Mouse (Mus musculus): ENCODE measurements around the gene Msl2. TPM values are rescaled to one million over a fixed set of nuclear protein-coding genes. Genes with fewer than 3 reads are reported as not detected.

Gene Msl2
- 6.0 and 6.7 TPM in 2 replicates for polyA plus RNA-seq (2015; fragmentation: Nextera tagmentation; extraction: Ambion mirVana)

DNA sequence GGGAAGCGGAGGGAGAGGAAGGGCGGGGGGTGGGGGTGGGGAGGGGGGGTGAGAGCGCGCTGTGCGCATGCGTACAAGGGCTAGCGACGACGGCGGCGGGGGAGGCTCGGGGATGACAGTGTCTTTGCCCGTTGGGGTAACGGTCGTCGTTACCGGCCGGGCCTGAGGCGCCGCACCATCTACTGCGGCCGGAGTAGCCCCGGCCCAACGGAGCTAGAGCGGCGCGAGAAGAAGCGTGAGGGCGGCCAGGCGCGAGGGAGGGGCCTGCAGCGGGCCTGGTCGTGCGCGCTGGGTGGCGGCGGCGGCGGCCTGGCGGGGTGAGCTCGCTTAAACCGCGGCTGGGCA is at the start of gene Msl2:
Gene Msl2 (plus strand): TSS at position 115 of the 345 bp plus-strand sequence.
- peak within 1 kb of the TSS; percentile 100 for H3K27ac ChIP-seq (replicated peaks)
- under 1% methylated on average over 39 of the region's 43 CpGs for WGBS
- no peaks in the 10 kb centered on the region for H3K27me3 ChIP-seq
- peaks cover 33% of the 10 kb centered on the region for H3K4me1 ChIP-seq
- no peaks in the 10 kb centered on the region for H3K9me3 ChIP-seq
- peak within 1 kb of the TSS; percentile 93 for H3K4me3 ChIP-seq
- peak; percentile 75 for ATAC-seq (replicated peaks)
- H3K4me2 ChIP-seq (replicated peaks) = peak within 1 kb of the TSS; percentile 82
- peak within 1 kb of the TSS; percentile 100 for H3K9ac ChIP-seq (replicated peaks)
- H3K36me3 ChIP-seq = no peaks in the 10 kb centered on the region

DNA sequence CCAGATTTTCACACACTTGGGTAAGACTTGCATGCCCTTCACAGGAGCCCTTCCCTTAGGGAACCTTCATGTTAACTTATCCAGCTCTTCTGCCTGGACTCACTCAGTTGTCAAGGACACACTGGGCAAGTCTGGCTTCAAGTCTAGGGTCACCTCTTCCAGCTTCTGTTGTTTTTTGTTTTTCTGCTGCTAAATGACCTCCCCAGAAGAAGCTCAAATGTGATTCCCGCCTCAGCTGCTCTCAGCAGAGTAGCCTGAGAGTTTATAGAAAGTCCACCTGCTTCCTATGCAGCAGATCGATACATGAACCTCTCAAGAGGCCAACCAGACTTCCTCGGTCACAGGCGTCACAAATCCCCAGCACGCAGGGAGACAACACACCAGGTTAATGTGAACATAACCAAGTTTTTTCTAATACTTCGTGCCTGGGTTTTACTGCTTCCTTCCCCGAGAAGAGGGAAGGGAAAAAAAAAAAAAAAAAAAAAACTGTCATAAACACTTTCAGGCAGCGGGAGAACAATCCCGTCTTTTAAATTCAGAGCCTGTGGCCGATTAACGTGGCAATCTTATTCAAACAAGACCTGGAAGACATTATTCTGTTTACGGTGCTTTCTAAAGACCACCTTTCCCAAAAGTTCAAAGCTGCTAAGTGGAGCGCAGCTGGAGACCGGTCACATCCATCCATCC is 40.0 kb upstream of the Msl2 start:
- no peak for ATAC-seq (replicated peaks)
- no peaks in the 10 kb centered on the region for H3K27me3 ChIP-seq
- H3K36me3 ChIP-seq = no peaks in the 10 kb centered on the region
- H3K27ac ChIP-seq (replicated peaks) = peak overlapping the region; percentile 98
- H3K9me3 ChIP-seq = no peaks in the 10 kb centered on the region
- H3K4me1 ChIP-seq = peaks cover 13% of the 10 kb centered on the region
- peak overlapping the region; percentile 52 for H3K4me2 ChIP-seq (replicated peaks)
- H3K4me3 ChIP-seq = peak overlapping the region; percentile 81
- peak overlapping the region; percentile 73 for H3K9ac ChIP-seq (replicated peaks)
- WGBS = 6% methylated on average over 14 of the region's 14 CpGs

DNA sequence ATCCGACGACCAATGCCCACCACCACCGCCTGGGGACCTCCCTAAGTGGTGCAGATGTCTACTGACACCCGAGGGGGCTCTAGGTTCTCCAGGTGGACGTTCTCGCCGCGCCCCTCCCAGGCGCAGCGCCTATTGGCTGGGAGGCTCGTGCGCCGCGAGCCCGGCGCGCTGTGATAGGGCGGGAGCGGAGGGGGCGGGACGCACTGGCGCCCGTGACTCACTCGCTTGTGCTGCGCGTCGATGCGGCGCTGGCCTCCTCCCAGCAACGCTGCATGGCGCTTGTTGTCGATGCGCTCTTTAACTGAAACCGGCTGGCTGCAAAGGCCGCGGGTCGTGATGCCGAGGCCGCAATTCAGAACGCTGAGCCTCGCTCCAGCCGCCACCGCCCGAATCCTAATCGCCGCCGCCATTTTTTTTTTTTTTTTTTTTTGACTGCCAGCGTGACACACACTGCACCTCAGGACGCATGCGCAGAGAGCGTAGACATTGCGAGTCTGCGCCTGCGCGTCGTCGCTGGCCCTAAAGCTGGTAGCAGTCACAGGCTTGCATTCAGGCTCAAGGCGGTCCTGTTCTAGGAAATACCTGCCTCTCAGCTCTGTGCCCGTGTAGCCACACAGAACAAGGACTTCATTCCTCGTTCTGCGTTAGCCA is 39.3 kb upstream of the Msl2 start, which contains the start of gene Pccb:
Gene Pccb (minus strand): TSS at position 451 of the 651 bp plus-strand sequence.
- Histone ChIP-seq H3K36me3 (no peaks in the 10 kb centered on the region), H3K9ac (replicated peaks) (peak within 1 kb of the TSS; percentile 73), H3K27me3 (no peaks in the 10 kb centered on the region), H3K4me3 (peak within 1 kb of the TSS; percentile 81), H3K27ac (replicated peaks) (peak within 1 kb of the TSS; percentile 98), H3K4me2 (replicated peaks) (peak within 1 kb of the TSS; percentile 52), H3K4me1 (peaks cover 13% of the 10 kb centered on the region), H3K9me3 (no peaks in the 10 kb centered on the region)
- WGBS = under 1% methylated on average over 57 of the region's 61 CpGs
- ATAC-seq (replicated peaks) = peak; percentile 100

DNA sequence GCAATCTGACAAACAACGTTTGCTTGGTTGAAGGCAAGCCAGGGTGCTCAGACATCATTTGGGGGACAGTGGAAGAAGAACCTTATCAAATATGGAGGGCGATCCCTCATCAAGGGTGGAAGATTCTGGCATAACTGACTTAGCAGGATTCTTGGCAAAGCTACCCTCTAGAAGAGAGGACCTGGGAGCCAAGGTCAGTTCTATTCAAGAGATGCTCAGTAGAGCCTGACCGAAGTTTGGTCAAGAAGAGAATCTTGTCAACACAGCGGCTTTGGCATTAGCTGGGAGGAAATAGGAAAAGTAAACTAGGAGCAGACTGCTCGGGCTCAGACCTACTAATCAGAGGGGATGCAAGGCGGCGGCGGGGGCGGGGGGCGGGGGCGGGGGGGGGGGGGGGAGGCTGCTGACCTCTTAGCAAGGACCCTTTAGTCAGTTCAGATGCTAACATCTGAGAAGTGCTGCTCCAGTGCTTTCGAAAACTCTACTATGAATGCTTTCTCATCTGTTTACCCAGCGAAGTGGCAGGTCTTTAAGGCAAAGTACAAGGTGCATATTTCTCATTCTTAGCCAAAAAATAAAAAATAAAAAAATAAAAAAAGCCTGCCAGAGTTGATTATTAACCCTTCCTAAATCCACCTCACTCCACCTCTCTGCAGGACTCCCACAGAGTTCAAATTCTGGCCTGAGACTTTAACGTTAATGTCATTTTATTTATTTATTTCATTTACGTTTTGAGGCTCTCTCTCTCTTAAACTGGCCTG is 37.9 kb upstream of the Msl2 start:
- Histone ChIP-seq H3K27ac (replicated peaks) (no peak overlapping the region), H3K9me3 (no peaks in the 10 kb centered on the region), H3K36me3 (no peaks in the 10 kb centered on the region), H3K4me1 (peaks cover 13% of the 10 kb centered on the region), H3K4me2 (replicated peaks) (no peak overlapping the region), H3K4me3 (no peak overlapping the region), H3K27me3 (no peaks in the 10 kb centered on the region), H3K9ac (replicated peaks) (no peak overlapping the region)
- 86% methylated on average over 13 of the region's 15 CpGs for WGBS
- no peak for ATAC-seq (replicated peaks)

DNA sequence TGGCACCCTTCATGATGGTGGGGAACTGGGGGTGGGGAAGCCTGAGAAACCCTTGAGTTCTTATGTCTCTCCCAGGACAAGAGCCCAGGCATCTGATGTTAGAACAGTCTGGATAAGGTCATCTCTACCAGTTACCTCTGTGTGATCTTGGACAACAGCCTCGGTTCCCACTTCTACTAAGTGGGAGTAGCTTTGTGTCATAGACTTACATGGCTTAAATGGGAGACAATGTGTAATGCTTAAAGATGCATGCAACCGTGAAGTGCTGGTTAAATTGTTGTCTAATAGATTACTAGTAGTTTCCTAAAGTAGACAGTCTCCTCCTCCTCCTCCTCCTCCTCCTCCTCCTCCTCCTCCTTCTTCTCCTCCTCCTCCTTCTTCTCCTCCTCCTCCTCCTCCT is 37.0 kb upstream of the Msl2 start:
- Histone ChIP-seq H3K27me3 (no peaks in the 10 kb centered on the region), H3K4me1 (peaks cover 13% of the 10 kb centered on the region), H3K4me3 (no peak overlapping the region), H3K9me3 (no peaks in the 10 kb centered on the region), H3K4me2 (replicated peaks) (no peak overlapping the region), H3K9ac (replicated peaks) (no peak overlapping the region), H3K27ac (replicated peaks) (no peak overlapping the region), H3K36me3 (no peaks in the 10 kb centered on the region)
- 88% methylated on average over 2 of the region's 2 CpGs for WGBS
- no peak for ATAC-seq (replicated peaks)

DNA sequence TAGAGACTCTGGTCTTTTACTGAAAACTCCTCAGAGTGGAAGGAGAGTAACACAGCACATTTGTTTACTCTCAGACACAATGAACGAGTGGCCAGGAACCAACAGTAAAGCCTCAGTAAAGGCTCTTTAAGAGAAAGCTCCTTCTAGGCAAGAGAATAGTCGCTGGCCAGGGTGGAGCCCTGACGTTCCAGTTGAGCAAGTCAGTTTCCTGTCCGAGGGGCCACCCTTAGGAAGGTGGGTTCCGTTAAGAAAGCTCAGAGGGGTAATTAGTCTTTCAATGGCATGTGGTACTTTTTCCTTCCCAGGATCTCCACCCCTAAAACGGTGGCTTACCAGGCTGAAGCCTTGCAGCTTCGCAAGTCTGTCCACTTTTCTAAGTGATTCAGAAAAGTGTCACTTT is 36.5 kb upstream of the Msl2 start:
- no peak overlapping the region for H3K4me3 ChIP-seq
- ATAC-seq (replicated peaks) = no peak
- H3K36me3 ChIP-seq = no peaks in the 10 kb centered on the region
- no peak overlapping the region for H3K4me2 ChIP-seq (replicated peaks)
- H3K9me3 ChIP-seq = no peaks in the 10 kb centered on the region
- H3K27me3 ChIP-seq = no peaks in the 10 kb centered on the region
- WGBS = 64% methylated on average over 7 of the region's 7 CpGs
- no peak overlapping the region for H3K27ac ChIP-seq (replicated peaks)
- H3K9ac ChIP-seq (replicated peaks) = no peak overlapping the region
- H3K4me1 ChIP-seq = peaks cover 13% of the 10 kb centered on the region

DNA sequence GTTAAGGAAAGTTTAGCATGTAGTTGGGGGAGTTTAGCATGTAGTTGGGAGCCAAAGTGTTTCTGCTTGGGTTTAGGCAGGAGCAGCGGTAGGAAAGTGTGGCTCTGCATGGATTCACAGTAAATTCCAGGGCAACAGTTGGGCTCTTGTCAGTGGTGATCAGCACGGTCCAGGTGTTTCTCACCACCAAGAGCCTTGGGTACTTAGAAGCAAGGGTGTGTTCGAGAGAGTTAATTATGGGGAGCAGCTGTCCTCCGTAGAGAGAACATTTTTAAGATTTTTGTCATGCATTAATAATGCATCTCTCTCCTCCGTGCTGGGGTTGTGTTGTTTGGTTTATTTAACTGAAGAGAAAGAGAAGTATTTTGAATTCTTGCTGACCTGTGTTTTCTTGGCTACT is 35.3 kb upstream of the Msl2 start:
- no peaks in the 10 kb centered on the region for H3K36me3 ChIP-seq
- no peak overlapping the region for H3K9ac ChIP-seq (replicated peaks)
- no peaks in the 10 kb centered on the region for H3K27me3 ChIP-seq
- no peak overlapping the region for H3K4me2 ChIP-seq (replicated peaks)
- H3K4me1 ChIP-seq = peaks cover 10% of the 10 kb centered on the region
- ATAC-seq (replicated peaks) = no peak
- H3K27ac ChIP-seq (replicated peaks) = no peak overlapping the region
- no peaks in the 10 kb centered on the region for H3K9me3 ChIP-seq
- H3K4me3 ChIP-seq = no peak overlapping the region
- WGBS = 87% methylated on average over 5 of the region's 5 CpGs

DNA sequence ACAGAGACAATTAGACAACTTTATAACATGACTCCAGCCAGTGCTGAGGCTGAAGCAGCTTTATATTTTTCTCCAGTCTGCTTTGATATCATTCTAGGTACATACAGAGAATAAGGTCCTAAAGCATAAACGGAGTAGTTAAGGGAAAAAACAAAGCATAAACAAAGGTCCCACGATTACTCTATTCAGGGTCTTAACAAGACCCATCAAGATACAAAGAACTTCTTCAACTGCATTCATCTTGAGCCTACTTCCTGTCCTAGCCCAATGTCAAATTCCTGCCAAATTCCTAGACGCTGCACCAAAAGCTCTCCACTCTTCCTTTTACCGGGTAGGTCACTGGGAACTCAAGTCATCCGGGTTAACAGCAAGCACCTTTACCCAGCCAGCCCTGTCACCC is 32.4 kb upstream of the Msl2 start:
- Histone ChIP-seq H3K9me3 (no peaks in the 10 kb centered on the region), H3K9ac (replicated peaks) (no peak overlapping the region), H3K4me3 (no peak overlapping the region), H3K4me2 (replicated peaks) (no peak overlapping the region), H3K27ac (replicated peaks) (no peak overlapping the region), H3K27me3 (no peaks in the 10 kb centered on the region), H3K4me1 (no peaks in the 10 kb centered on the region), H3K36me3 (no peaks in the 10 kb centered on the region)
- ATAC-seq (replicated peaks) = no peak
- WGBS = 69% methylated on average over 5 of the region's 5 CpGs

DNA sequence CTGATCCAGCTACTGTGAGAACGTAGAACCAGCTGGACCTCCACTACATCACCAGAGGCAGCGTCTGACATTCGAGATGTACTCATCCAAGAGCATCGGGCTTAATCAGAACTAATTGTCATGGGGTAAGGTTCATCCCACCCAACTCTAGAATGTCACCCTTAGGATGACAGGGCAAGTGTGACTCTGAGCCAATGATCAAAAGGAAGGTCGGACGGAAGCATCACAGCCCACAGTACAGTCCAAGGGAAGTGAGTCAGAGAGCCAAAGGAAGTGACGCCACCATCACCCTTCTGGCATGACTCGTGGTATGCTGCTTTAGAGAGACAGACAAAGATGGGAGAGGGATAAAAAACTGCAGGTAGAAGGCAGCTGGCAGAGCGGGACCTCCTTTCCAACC is 31.7 kb upstream of the Msl2 start:
- Histone ChIP-seq H3K4me2 (replicated peaks) (no peak overlapping the region), H3K27ac (replicated peaks) (no peak overlapping the region), H3K9ac (replicated peaks) (no peak overlapping the region), H3K4me1 (no peaks in the 10 kb centered on the region), H3K9me3 (no peaks in the 10 kb centered on the region), H3K27me3 (no peaks in the 10 kb centered on the region), H3K4me3 (no peak overlapping the region), H3K36me3 (no peaks in the 10 kb centered on the region)
- WGBS = 89% methylated on average over 9 of the region's 9 CpGs
- no peak for ATAC-seq (replicated peaks)

DNA sequence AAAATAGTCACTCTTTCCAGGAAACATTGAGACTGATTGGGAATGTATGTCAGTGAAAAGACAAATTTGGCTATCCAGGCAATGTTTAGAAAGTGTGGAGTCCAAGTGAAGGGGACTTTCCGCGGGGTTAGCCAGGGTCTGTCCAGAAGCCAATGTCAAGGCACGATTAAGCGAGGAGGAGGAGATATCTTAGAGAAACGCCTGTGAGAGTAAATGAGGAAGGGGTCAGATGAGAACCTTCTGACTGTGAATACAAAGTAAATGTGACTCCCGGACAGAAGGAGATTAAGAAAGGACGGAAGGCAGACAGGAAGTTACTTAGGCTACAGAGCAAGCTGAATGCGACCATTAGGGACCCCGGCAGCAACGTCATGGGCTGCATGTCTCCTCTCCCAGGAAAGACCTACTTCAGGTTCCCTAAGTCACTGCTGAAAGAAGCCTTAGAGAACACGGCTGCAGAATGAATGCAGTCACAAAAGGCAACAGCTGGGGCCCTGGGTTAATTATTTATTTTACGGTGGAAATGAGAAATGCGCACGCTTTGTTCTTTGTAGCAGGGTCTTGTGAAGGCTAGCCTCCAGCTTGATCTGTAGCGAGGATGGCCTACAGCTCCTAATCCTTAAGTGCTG is 28.1 kb upstream of the Msl2 start:
- Histone ChIP-seq H3K36me3 (no peaks in the 10 kb centered on the region), H3K27ac (replicated peaks) (no peak overlapping the region), H3K27me3 (no peaks in the 10 kb centered on the region), H3K4me1 (no peaks in the 10 kb centered on the region), H3K4me3 (no peak overlapping the region), H3K4me2 (replicated peaks) (no peak overlapping the region), H3K9me3 (no peaks in the 10 kb centered on the region), H3K9ac (replicated peaks) (no peak overlapping the region)
- 61% methylated on average over 15 of the region's 15 CpGs for WGBS
- ATAC-seq (replicated peaks) = no peak

DNA sequence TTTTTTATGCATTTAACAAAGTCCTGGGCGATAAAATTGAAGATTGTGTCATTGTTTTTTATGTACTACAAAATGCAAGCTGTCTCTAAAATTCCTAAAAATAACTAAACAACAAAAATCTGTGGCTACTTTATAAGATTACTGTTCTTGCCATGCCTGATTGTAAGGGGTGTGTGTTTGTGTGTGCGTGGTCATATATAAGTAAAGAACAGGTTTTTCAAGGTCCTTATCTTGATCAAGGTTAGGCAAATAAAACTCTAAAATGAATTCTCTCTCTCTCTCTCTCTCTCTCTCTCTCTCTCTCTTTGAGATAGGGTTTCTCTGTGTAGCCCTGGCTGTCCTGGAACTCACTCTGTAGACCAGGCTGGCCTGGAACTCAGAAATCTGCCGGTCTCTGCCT is 21.9 kb upstream of the Msl2 start:
- Histone ChIP-seq H3K9me3 (no peaks in the 10 kb centered on the region), H3K27me3 (no peaks in the 10 kb centered on the region), H3K4me1 (no peaks in the 10 kb centered on the region), H3K36me3 (no peaks in the 10 kb centered on the region), H3K9ac (replicated peaks) (no peak overlapping the region), H3K27ac (replicated peaks) (no peak overlapping the region), H3K4me3 (no peak overlapping the region), H3K4me2 (replicated peaks) (no peak overlapping the region)
- WGBS = 97% methylated on average over 3 of the region's 3 CpGs
- no peak for ATAC-seq (replicated peaks)

DNA sequence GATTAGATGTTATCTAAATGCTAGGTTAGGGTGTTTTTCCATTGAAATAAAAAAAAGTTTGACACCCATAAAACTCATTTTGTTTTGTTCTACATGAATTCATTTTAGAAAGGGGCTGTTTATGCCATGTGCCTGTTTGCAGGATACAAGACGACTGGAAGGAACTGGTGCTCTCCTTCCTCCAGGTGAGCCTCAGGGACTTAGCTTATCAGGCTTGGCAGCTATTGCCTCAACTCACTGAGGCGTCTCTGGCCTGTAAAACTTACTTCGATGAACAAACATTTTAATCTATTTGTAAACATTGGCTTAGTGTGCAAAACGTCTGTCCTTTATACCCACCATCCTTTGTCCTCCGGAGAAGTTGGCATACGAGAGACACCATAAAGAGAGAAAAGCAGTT is 21.2 kb upstream of the Msl2 start:
- Histone ChIP-seq H3K4me2 (replicated peaks) (no peak overlapping the region), H3K4me3 (no peak overlapping the region), H3K27ac (replicated peaks) (no peak overlapping the region), H3K4me1 (no peaks in the 10 kb centered on the region), H3K9me3 (no peaks in the 10 kb centered on the region), H3K9ac (replicated peaks) (no peak overlapping the region), H3K27me3 (no peaks in the 10 kb centered on the region), H3K36me3 (no peaks in the 10 kb centered on the region)
- WGBS = 72% methylated on average over 6 of the region's 6 CpGs
- ATAC-seq (replicated peaks) = no peak
